Comparison of ENCODE assay signal across 7 mouse cellular contexts in genomic region chr8:110726893-110727292, GRCm38 (mm10). TPM values are rescaled to one million over a fixed set of nuclear protein-coding genes. Genes with fewer than 3 reads are reported as not detected.
DNase-seq lines count a peak whose midpoint lies in the region; ATAC-seq and TF ChIP-seq lines count a peak whose summit lies in the region.

No protein-coding gene starts in this region.

- no peaks in the 10 kb centered on the region for H3K27me3 ChIP-seq in thymus, adult 2 months (ENCODE audit: control insufficient read depth, insufficient read depth, low read length)
- H3K27me3 ChIP-seq in forebrain, embryonic 14.5 days (replicated peaks; ENCODE audit: control insufficient read depth, insufficient read depth, low read length): no peaks in the 10 kb centered on the region
- no peaks in the 10 kb centered on the region for H3K27me3 ChIP-seq in hindbrain, embryonic 15.5 days

- TF ChIP-seq POLR2A in thymus, adult 2 months (IDR thresholded peaks at IDR 0.05; ENCODE audit: control insufficient read depth, extremely low read depth, insufficient read depth, low read length, poor library complexity): no peak
- no peak for TF ChIP-seq POLR2A in bone marrow macrophage, adult 2 months (IDR thresholded peaks at IDR 0.05; ENCODE audit: borderline replicate concordance, low read depth, low read length)

- no peak overlapping the region for H3K4me2 ChIP-seq in forebrain, embryonic 14.5 days (ENCODE audit: low read length)
- 0 out of 2 replicates have a peak overlapping the region, but pooled peaks have one; percentile 12 for H3K4me2 ChIP-seq in hindbrain, embryonic 15.5 days

- no peak overlapping the region for H3K27ac ChIP-seq in thymus, adult 2 months (ENCODE audit: control insufficient read depth, insufficient read depth, low read length)
- no peak overlapping the region for H3K27ac ChIP-seq in bone marrow macrophage, adult 2 months (ENCODE audit: insufficient read depth, low read depth, low read length)
- H3K27ac ChIP-seq in forebrain, embryonic 14.5 days (ENCODE audit: low read depth, low read length): no peak overlapping the region
- H3K27ac ChIP-seq in hindbrain, embryonic 15.5 days (replicated peaks): peak overlapping the region; percentile 75; the same call in 1 of the 2 replicates

- 24% methylated on average over 18 of the region's 18 CpGs for WGBS in thymus, adult 2 months
- WGBS in forebrain, embryonic 14.5 days: 9% methylated on average over 18 of the region's 18 CpGs
- 6% methylated on average over 18 of the region's 18 CpGs for WGBS in hindbrain, embryonic 15.5 days

- H3K4me3 ChIP-seq in thymus, adult 2 months (ENCODE audit: control insufficient read depth, insufficient read depth, low read length): no peak overlapping the region
- H3K4me3 ChIP-seq in bone marrow macrophage, adult 2 months (ENCODE audit: insufficient read depth, low read length): no peak overlapping the region
- H3K4me3 ChIP-seq in forebrain, embryonic 14.5 days (ENCODE audit: low read depth, low read length): no peak overlapping the region
- no peak overlapping the region for H3K4me3 ChIP-seq in hindbrain, embryonic 15.5 days

- peak; percentile 58 for DNase-seq in thymus, adult 2 months
- no peak for DNase-seq in thymus, adult 18-20 months
- DNase-seq in forebrain, embryonic 14.5 days (ENCODE audit: low spot score): peak; percentile 71
- peak; percentile 73 for DNase-seq in lung, postnatal 14 days
- DNase-seq in right cerebral cortex, postnatal 25 days: peak; percentile 55

- H3K9me3 ChIP-seq in forebrain, embryonic 14.5 days (replicated peaks; ENCODE audit: control insufficient read depth, low read length): no peaks in the 10 kb centered on the region
- H3K9me3 ChIP-seq in hindbrain, embryonic 15.5 days: no peaks in the 10 kb centered on the region

- TF ChIP-seq CTCF in thymus, adult 2 months (IDR thresholded peaks at IDR 0.05; ENCODE audit: borderline replicate concordance, control insufficient read depth, extremely low read depth, insufficient read depth, low read length, poor library complexity): peak; percentile 86
- TF ChIP-seq CTCF in bone marrow macrophage, adult 2 months (IDR thresholded peaks at IDR 0.05; ENCODE audit: low read depth, low read length): peak; percentile 38

- H3K4me1 ChIP-seq in thymus, adult 2 months (replicated peaks; ENCODE audit: control insufficient read depth, insufficient read depth, low read length): peaks cover 4% of the 10 kb centered on the region
- no peaks in the 10 kb centered on the region for H3K4me1 ChIP-seq in bone marrow macrophage, adult 2 months (ENCODE audit: control insufficient read depth, insufficient read depth, low read length)
- peaks cover 14% of the 10 kb centered on the region for H3K4me1 ChIP-seq in forebrain, embryonic 14.5 days (ENCODE audit: control insufficient read depth, insufficient read depth, low read length)
- H3K4me1 ChIP-seq in hindbrain, embryonic 15.5 days (replicated peaks): peaks cover 52% of the 10 kb centered on the region

- peak; percentile 47 for ATAC-seq in forebrain, embryonic 14.5 days
- no peak for ATAC-seq in hindbrain, embryonic 15.5 days (ENCODE audit: low FRiP score, low read depth)

- peak overlapping the region; percentile 46 for H3K9ac ChIP-seq in forebrain, embryonic 14.5 days (ENCODE audit: low read length)
- peak overlapping the region; percentile 21; the same call in 1 of the 2 replicates for H3K9ac ChIP-seq in hindbrain, embryonic 15.5 days

- H3K36me3 ChIP-seq in thymus, adult 2 months (ENCODE audit: control insufficient read depth, insufficient read depth, low read length): no peaks in the 10 kb centered on the region
- H3K36me3 ChIP-seq in forebrain, embryonic 14.5 days (ENCODE audit: control insufficient read depth, insufficient read depth, low read length): peaks cover 58% of the 10 kb centered on the region
- H3K36me3 ChIP-seq in hindbrain, embryonic 15.5 days: peaks cover 49% of the 10 kb centered on the region

RNA-seq across cellular contexts. Expression of gene Mtss1l, which starts 5.6 kb away (rescaled TPM):
- 38.7 and 43.6 TPM in 2 replicates for polyA plus RNA-seq in thymus, adult 2 months (2012; rRNA removed)
- polyA plus RNA-seq in bone marrow macrophage, adult 2 months (2012; ENCODE audit: insufficient read depth, insufficient read length, missing spikeins): 0.44 and 0.50 TPM in 2 replicates
- 16.5 and 20.1 TPM in 2 replicates for polyA plus RNA-seq in forebrain, embryonic 14.5 days (2014; fragmentation: Nextera tagmentation; extraction: Ambion mirVana)
- 51.8 and 62.3 TPM in 2 replicates for polyA plus RNA-seq in hindbrain, embryonic 15.5 days (2015; fragmentation: Nextera tagmentation; extraction: Ambion mirVana)

Comparison
In these comparisons a context has a peak if more than half of its experiments do, and no peak if none do; other contexts are left out.
1. DNase-seq: peak in thymus, adult 2 months (single experiment), forebrain, embryonic 14.5 days (single experiment), lung, postnatal 14 days (single experiment) and right cerebral cortex, postnatal 25 days (single experiment); none in thymus, adult 18-20 months (0 of 2).
2. RNA of gene Mtss1l, which starts 5.6 kb away (polyA plus RNA-seq): 51.8 to 62.3 TPM in hindbrain, embryonic 15.5 days, 38.7 to 43.6 TPM in thymus, adult 2 months and 16.5 to 20.1 TPM in forebrain, embryonic 14.5 days; 0.44 to 0.50 TPM in bone marrow macrophage, adult 2 months; every median in the first group is over 10 times any median in the second.